Mouse (Mus musculus): ENCODE data around the gene Cox17.

Cox17 gene

DNA sequence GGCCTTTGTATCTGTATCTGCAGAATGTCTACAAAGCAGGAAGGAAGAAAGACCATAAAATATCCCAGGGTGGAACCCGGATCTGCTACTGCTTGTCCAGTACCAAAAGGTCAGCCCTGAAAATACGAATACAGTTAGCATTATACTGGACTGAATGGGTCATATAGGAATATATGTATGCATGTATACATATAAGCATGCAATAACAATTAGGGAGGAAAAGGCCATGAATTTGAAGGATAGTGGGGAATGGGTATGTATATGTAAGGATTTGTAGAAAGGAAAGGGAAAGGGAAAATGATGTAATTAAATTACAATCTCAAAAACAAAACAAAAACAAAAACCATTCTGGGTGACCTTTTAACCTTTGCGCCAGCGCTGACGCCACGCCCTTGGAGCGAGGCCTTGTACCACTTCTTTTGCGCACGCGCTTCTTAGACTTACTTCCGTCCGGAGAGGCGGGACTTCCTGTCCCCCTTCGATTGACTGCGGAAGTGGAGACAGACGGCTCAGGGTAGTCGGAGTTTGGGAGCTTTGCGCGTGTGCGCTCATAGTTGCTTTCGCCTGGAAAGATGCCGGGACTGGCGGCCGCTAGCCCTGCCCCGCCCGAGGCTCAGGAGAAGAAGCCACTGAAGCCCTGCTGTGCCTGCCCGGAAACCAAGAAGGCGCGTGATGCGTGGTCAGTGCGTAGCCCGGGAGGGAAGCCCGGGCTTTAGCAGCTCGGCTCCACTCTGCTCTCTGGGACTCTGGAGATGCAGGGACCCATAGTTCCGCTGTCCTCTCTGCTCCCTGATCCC is at the start of gene Cox17, which contains the start of gene Gm21987:
Gene Cox17 (plus strand): TSS at position 463 of the 797 bp plus-strand sequence.
Gene Gm21987 (plus strand): TSS at position 512 of the 797 bp plus-strand sequence.
- peak; percentile 99 for DNase-seq (ENCODE audit: low read depth, low spot score)

DNA sequence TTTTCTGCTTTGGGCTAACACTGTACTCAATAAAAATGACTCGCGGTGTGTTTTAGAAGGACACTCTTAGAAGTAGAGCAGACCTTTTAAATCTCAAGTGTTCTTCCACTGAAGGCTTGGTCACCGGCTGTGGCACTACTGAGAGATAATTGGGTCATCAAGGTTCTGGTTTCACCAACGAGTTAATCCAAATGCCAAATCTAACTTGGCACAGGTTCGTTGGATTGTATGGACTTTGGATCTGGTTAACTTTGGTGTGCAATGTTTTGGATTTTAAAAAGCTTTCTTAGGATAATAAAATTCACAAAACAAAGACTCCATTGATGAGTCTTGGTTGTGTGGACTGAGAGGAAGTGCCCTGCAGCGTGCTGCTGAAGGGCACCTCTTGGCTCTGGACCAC is 48.4 kb upstream of the Cox17 start:
- DNase-seq (ENCODE audit: low read depth, low spot score): no peak

DNA sequence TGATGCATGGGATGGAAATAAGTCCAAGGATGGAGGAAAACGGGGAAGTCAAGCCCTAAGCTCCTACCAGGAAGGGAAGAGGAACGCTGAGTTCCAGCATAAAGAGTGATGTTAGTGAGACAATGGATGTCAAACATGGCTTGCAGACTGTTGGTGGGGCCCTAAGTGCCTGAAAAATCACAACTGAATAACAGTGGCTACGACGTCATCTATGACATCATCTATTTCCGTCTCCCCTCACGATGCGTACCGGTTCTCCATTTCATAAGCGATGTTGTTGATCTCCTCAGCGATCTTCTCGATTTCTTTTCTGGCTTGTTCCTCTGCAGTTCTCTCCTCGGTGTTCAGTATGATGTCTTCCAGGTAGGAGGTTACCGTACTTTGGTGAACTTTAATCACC is 44.4 kb upstream of the Cox17 start:
- DNase-seq (ENCODE audit: low read depth, low spot score): no peak

DNA sequence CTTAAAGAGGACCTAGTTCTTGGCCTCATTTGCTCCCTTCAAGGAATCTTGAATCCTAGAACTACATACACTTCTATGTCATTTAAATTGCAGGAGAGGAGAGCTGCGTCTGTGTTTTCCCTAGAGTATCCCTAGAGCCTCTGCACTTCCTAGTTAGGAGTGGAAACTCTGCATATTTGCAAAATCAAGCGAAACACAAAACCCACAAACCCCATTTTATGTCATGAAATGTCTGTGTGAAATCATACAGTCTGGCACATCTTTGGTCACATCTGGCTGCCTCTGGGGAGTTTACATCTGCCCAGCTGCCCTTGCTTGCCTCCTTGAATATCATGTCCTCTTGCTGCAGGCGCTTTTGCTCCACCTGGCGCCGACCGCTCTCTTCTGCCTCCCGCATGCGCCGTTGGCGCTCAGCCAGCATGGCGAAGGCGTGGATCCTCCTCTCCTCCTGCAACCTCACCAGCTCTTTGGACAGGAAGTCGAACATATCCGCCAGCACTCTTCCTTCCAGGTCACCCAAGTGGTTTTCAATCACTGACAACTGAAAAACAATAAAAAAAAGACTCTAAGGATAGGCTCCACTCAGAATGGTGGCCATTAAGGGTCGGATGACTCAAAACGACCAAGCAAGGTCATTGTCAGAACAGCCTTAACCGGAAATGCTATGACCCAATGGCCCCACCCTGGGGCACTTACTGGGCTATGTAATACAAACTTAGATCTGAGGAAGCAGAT is 42.2 kb upstream of the Cox17 start:
- DNase-seq (ENCODE audit: low read depth, low spot score): no peak

DNA sequence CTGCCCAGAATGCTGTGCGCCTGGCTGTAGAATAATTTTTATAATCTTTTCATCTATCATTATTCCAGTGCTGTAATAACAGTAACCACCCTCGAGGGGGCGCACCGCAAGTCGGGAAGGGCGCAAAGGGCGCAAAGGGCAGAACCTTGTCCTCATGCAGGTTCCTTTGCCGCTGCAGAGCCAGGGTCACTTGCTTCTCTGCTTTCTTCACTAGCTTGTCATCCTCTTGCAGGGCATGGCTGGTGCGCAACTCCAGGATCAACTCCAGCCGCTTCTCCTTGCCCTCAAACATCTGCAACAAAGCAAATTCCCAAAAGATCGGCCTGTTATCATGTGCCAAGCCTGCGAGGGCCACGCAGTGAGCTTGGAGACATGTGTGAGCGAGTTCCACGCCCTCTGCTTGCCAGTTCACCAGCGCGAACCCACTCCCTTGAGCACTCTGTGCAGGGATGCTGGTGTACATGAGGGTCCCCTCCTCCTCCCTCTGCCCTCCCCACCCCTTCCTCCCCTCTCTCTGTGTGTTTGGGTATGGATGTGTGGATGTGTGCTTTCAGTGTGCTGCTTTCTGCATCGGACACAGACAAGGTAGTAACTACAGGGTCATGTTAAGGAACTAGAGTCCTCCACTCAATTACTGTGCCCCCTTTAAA is 40.1 kb upstream of the Cox17 start:
- DNase-seq (ENCODE audit: low read depth, low spot score): no peak

DNA sequence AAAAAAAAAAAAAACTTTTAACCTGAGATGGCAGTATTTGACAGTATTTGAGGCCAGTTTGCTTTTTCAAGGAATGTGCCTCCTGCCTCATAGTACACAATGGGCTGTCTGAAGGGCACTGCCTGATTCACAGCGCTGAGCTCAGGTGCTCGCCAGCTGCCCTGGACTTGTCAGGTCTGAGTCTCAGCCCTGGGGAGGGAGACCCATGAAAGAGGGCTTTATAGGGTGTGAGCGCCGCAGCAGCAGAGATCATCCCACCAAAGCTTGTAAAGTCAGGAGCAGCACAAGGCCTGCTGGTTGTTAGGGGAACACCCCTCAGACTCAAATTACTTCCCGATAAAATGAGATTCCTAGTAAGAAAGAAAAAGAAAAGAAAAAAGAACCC is 39.6 kb upstream of the Cox17 start:
- DNase-seq (ENCODE audit: low read depth, low spot score): no peak

DNA sequence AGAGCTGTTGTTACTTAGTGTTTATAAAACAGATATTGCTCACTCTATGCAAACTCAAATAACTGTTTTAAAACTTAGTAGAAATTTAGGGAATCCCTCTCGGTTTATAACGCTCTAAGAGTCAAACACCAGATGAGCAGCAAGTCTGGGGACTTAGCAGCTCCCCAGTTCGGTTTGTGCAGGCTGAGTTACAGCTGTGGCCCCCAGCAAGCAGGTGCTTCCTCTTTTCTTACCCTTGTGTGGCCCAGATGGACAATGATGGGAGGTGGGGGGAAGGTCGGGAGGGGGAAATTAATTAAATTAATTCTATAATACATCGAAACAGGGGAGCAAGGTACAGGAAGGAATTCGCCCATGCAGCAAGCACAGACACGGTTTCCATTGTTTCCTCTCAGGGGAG is 39.1 kb upstream of the Cox17 start:
- no peak for DNase-seq (ENCODE audit: low read depth, low spot score)

DNA sequence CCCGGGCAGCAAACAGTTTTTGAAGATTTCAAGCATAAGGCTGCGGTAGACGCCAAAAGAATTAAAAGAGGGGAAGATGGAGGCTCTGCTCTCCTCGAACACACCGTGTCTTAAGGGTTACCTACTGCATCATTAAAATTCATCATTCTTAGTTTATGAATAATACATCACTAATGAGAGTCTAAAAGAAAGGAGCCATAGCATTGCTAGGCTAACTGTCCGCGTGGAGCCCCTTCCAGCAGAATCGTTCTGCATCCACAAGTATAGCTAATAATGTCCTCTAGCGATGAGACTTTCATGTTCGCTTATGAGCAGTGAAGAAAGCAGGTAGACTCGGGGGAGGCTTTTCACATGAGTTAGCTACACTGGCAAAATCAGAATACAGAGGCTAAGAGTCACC is 38.6 kb upstream of the Cox17 start:
- DNase-seq (ENCODE audit: low read depth, low spot score): no peak

DNA sequence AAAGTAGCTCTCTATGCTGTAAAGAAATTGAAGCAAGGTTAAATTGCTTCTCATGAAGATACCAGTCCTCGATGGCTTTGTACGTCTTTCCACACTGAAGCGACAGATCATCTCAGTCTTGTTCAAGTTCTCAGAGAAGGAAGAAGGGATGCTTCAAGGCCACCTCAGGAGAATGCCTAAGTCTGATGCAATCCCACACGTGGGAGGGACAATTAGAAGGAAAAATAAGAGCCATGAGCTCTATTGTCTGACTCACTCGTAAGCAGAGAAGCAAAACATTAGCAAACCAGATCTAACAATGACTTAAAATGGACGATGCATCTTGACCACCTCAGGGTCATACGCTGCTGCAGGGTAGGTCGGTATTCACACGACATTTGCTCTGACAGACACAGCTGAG is 28.3 kb upstream of the Cox17 start:
- DNase-seq (ENCODE audit: low read depth, low spot score): peak; percentile 67

DNA sequence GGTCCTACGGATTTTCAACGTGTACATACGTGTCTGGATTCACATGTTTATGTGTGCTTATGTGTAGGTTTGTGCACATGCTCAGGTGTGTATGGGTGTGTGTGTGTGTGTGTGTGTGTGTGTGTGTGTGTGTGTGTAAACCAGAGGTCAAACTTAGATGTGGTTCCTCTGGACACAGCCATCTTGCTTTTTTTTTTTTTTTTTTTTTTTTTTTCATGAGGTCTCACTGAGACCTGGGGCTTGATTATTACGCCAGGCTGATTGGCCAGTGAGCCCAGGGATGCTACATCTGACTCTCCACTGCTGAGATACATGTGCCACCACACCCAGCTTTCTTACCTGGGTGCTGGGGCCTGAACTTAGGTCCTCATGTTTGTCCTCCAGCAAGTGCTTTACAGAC is 27.7 kb upstream of the Cox17 start:
- no peak for DNase-seq (ENCODE audit: low read depth, low spot score)

DNA sequence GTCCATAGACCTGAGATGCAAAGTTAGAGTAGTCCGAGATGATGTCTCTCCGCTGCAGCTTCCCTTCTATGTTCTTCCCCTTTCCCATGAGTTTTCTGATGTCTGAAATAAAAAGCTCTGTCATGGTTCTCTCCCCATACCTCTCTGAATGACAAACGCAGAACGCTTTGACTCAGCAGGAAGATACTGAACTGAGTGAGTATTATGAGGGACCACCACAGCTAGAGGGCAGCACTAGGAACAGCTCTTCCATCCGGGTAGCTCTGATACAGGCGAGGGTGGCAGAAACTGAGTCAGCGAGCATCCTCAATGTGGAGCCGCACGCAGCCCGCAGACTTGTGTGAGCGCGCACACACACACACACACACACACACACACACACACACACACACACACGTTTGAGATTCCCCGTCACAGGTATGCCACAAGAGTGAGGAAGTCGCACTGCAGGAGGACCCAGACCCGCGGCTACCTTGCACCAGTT is 25.3 kb upstream of the Cox17 start:
- DNase-seq (ENCODE audit: low read depth, low spot score): peak; percentile 32

DNA sequence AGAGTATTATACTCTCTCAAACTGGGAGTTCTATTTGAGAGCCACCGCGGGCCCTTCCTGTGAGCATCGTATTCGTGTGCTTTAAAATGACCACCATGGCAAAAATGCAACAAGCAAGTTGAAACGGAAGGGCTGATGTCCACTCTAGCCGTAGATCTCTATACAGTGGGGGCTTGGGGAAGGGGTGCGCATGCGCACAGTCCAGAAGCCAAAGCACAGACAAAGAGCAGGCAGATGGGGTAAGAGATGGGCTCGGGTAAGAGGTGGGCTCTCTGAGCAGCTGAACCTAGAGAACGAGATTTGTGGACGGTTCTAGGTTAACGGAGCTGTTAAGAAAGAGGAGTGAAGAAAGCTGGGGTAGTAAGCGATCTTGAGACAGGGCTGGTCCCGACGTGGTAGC is 22.5 kb upstream of the Cox17 start:
- no peak for DNase-seq (ENCODE audit: low read depth, low spot score)

DNA sequence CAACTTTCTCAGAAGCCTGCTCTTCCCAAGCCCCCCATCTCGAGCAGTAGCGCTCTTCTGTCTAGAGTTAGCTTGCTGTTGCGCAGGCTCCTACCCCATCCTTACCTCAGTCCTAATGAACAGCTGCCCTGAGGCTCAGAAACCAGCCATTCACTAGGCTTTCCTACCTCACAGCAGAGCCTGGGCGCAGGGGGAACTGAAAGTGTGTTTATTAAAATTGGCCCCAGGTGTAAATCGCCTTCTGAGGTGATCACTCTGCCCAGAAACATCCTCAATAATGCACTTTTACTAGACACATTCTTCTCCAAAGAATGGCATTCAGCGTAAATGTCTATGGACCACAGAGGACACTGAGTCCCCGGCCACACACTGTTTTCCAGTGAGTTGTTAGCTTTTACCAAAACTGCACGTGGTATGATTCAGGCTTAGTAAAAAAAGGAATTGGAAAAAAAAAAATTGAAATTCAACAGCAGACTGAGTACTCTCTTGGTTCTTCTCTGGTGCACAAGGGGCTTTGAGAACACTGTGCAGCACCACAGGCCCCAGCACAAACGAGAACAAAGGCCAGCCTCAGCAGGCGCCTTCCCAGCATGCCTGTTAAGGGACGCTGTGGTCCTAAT is 19.9 kb upstream of the Cox17 start:
- no peak for DNase-seq (ENCODE audit: low read depth, low spot score)

DNA sequence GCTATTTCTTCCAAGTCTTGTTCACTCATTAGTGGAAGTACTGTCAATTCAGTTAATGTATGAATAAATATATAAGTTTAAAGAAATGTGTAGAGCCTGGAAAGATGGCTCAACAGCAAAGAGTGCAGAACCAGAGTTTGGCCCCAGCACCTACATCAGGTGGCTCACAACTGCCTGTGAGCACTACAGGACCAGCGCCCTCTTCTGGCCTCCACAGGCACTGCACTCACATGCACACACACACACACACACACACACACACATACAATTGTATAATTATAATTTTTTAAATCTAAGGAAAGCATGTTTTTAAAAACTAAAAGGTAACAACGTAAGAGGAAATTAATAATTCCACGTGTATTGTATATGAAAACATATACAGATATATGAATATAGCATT is 17.5 kb upstream of the Cox17 start:
- no peak for DNase-seq (ENCODE audit: low read depth, low spot score)

DNA sequence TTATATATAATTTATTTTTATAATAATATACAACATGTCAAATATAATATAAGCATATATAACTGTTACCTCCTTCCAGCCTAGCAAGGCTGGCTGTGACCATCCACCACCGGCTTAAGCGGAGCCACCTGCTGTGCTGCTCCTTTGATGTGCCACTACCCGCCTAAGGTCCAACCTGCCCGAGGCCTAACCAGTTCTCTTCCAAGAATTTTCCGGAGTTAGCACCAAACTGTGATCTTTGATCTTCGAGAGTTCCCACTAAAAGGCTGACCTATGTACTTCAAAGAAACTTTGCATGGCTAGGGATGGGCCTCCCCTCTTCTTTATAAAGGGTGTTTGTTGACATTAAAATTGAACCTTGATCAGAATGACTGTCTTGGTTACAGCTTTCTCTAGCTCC is 12.4 kb upstream of the Cox17 start:
- no peak for DNase-seq (ENCODE audit: low read depth, low spot score)

DNA sequence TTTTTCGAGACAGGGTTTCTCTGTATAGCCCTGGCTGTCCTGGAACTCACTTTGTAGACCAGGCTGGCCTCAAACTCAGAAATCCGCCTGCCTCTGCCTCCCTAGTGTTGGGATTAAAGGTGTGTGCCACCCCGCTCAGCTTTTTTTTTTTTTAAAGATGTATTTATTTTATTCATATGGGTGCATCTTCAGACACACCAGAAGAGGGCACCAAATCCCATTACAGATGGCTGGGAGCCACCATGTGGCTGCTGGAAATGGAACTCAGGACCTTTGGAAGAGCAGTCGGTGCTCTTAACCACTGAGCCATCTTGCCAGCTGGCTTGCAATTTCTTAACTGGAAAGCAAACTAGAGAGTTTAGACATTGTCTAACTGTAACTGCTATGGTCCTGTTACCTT is 8.7 kb upstream of the Cox17 start:
- peak; percentile 28 for DNase-seq (ENCODE audit: low read depth, low spot score)

DNA sequence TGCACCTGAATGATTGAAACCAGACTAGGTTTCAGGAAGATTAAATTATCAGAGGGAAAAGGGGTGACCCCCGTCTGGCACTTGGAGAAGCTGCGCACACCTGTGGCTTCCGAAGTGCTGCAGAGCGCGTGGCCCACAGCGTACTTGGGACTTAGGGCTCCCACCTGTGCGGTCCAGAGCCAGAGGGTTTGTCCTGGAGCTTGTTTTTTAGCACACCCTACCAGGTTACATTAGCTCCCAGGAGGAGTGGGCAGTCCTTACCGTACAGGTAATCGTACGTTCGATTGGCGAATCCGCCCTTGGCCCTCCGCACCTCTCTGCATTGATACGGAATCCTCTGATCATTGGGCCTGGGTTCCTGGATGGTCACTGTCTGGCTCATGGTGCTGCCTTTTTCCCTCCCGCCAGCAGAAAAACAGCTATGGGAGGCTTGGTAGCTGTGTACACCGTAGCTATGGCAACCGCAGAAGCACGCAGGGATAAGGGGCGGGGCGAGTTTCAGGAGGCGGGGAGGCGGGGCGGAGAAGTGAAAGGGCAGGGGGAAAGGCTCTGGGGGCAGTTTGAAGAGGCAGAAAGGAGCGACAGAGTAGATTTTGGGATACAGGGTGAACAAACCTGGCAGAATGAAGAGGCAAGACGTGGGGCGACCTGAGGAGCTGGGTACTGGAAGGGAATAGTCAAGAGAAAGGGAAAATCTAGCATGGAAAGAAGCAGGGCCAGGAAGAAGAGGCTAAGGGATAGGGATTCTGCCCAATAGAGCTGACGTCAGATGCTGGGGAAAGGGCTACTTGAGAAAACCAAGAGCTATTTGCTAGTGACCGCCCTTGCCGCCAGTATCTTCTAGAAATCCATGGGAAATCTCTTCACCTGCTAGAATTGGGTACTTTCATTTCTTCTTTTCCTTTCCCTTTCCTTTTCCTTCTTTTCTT is 5.1 kb upstream of the Cox17 start, which contains the start of gene Maats1:
Gene Maats1 (minus strand): TSS at position 748 of the 929 bp plus-strand sequence.
- DNase-seq (ENCODE audit: low read depth, low spot score): no peak

DNA sequence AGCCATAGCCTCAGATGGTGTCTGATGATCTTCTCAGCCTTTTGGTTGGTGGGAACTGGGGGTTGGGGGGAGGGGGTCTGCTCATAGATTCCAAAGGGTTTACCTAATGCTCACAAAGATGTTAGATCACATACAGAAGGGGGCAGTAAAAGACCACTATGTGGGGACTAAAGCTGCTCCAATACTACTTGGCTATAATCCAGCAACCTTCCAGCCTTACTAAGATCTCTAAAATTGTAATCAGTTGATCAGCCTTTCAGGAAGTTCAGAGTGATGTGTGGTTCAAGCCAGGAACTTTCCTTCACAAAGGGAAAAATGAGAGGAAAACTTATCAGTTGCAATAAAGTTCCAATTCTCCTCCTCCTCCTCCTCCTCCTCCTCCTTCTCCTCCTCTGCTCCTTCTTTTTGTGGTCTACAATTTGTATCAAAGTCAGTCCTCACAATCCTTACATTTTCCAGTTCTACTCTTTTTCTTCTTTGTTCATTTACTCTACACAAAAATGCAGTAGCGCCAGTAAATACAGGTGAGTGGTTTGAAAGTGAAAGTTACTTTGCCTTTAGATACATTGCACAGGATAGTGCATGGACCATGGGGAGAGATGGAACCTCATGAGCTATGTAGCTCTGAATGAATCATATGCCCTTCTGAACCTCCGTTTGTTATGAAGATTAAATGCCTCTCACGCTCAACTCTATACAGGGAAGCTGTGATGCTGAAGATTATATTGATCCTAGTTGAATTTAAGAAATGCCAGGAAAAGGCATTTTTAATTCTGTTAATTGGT is 1.7 kb upstream of the Cox17 start:
- peak; percentile 89 for DNase-seq (ENCODE audit: low read depth, low spot score)

DNA sequence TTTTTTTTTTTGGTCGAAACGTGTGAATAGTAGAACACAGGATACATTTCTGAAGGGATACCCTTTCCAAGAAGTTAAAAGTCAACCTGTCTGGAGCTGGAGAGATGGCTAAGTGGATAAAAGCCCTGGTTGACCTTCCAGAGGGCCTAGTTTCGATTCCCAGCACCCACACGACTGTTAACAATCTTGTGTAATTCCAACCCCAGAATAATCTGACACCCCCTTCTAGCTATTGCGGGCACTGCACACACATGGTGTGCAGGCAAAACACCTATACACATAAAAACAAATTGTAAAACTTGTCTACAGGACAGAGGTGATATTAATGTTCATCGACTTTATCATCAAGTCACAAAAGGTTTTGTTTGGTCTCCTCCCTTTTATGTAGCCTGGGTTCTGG is 797 bp downstream of the Cox17 start:
- peak; percentile 46 for DNase-seq (ENCODE audit: low read depth, low spot score)

DNA sequence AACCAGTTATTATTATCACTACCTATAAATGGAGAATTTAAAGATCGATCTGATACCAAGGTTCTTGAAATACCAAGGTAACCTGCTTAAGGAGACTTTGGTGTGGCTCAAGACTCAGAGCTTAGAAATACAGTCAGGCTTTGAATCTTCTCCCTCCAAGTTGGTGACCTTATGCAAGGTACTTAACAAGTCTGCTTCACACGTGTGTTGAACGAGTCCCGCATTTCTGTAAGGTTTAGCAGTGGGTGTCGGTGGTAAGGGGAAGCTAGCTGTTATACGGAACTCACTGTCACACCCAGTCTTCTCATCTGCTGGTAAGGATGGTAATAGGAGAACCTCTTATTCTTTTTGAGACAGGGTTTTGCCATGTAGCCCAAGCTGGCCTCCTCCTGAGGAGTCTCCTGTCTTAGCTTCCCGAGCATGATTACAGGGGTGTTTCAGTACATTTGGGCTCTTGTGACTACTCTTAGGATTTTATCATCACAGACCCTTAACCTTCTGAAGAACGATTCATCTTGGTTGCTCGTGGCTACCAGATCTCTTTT is 1.5 kb downstream of the Cox17 start:
- no peak for DNase-seq (ENCODE audit: low read depth, low spot score)
